Mouse (Mus musculus): ENCODE measurements around the gene Ncs1. TPM values are rescaled to one million over a fixed set of nuclear protein-coding genes. Genes with fewer than 3 reads are reported as not detected.

Gene Ncs1
- total and polyA plus RNA-seq, 2 experiments from 2014 or later = 181 to 202 TPM

GRCm38 (mm10) chr2:31263039-31263461 is 17.4 kb downstream of the Ncs1 start:
- 64% methylated on average over 8 of the region's 8 CpGs for WGBS
- no peak overlapping the region for H3K9ac ChIP-seq (replicated peaks; ENCODE audit: low read length, poor library complexity, severe bottlenecking)
- no peak overlapping the region for H3K4me3 ChIP-seq (ENCODE audit: low read depth, low read length)
- peak; percentile 90 for DNase-seq (ENCODE audit: low spot score)
- H3K27me3 ChIP-seq (ENCODE audit: insufficient read depth, low read length) = no peaks in the 10 kb centered on the region
- no peak overlapping the region for H3K27ac ChIP-seq (ENCODE audit: low read depth, low read length)
- H3K4me2 ChIP-seq (ENCODE audit: low read depth, low read length, poor library complexity, severe bottlenecking) = no peak overlapping the region
- peaks cover 30% of the 10 kb centered on the region; the same call in 1 of the 2 replicates for H3K4me1 ChIP-seq (ENCODE audit: insufficient read depth, low read length)
- no peaks in the 10 kb centered on the region for H3K9me3 ChIP-seq (ENCODE audit: low read length)
- TF ChIP-seq CTCF (IDR thresholded peaks at IDR 0.05) = no peak
- peak; percentile 64 for ATAC-seq (ENCODE audit: low FRiP score)
- H3K36me3 ChIP-seq (ENCODE audit: insufficient read depth, low read length) = no peaks in the 10 kb centered on the region

GRCm38 (mm10) chr2:31263746-31264378 is 18.2 kb downstream of the Ncs1 start:
- ATAC-seq (ENCODE audit: low FRiP score) (peak; percentile 28), DNase-seq (ENCODE audit: low spot score) (peak; percentile 95)
- Histone ChIP-seq H3K4me1 (ENCODE audit: insufficient read depth, low read length) (peaks cover 25% of the 10 kb centered on the region; the same call in 1 of the 2 replicates), H3K9ac (replicated peaks; ENCODE audit: low read length, poor library complexity, severe bottlenecking) (no peak overlapping the region), H3K36me3 (ENCODE audit: insufficient read depth, low read length) (no peaks in the 10 kb centered on the region), H3K27me3 (ENCODE audit: insufficient read depth, low read length) (no peaks in the 10 kb centered on the region), H3K4me2 (ENCODE audit: low read depth, low read length, poor library complexity, severe bottlenecking) (no peak overlapping the region), H3K9me3 (ENCODE audit: low read length) (no peaks in the 10 kb centered on the region), H3K27ac (ENCODE audit: low read depth, low read length) (peak overlapping the region; percentile 55), H3K4me3 (ENCODE audit: low read depth, low read length) (no peak overlapping the region)
- WGBS = 36% methylated on average over 10 of the region's 10 CpGs
- TF ChIP-seq CTCF (IDR thresholded peaks at IDR 0.05) = no peak

- ATAC-seq (ENCODE audit: low FRiP score) (no peak), DNase-seq (ENCODE audit: low spot score) (peak; percentile 48)
- H3K9me3 ChIP-seq (ENCODE audit: low read length) = no peaks in the 10 kb centered on the region
- H3K27ac ChIP-seq (ENCODE audit: low read depth, low read length) = no peak overlapping the region
- no peak overlapping the region for H3K9ac ChIP-seq (replicated peaks; ENCODE audit: low read length, poor library complexity, severe bottlenecking)
- H3K27me3 ChIP-seq (ENCODE audit: insufficient read depth, low read length) = no peaks in the 10 kb centered on the region
- TF ChIP-seq CTCF (IDR thresholded peaks at IDR 0.05) = no peak
- H3K4me1 ChIP-seq (ENCODE audit: insufficient read depth, low read length) = peaks cover 15% of the 10 kb centered on the region; the same call in 1 of the 2 replicates
- no peaks in the 10 kb centered on the region for H3K36me3 ChIP-seq (ENCODE audit: insufficient read depth, low read length)
- no peak overlapping the region for H3K4me2 ChIP-seq (ENCODE audit: low read depth, low read length, poor library complexity, severe bottlenecking)
- 16% methylated on average over 6 of the region's 6 CpGs for WGBS
- no peak overlapping the region for H3K4me3 ChIP-seq (ENCODE audit: low read depth, low read length)
Observed at GRCm38 (mm10) chr2:31267447-31267846, 21.8 kb downstream of the Ncs1 start.

GRCm38 (mm10) chr2:31268631-31269030 is 23.0 kb downstream of the Ncs1 start:
- H3K4me1 ChIP-seq (ENCODE audit: insufficient read depth, low read length) = peaks cover 12% of the 10 kb centered on the region; the same call in 1 of the 2 replicates
- H3K27ac ChIP-seq (ENCODE audit: low read depth, low read length) = no peak overlapping the region
- TF ChIP-seq CTCF (IDR thresholded peaks at IDR 0.05) = no peak
- H3K4me2 ChIP-seq (ENCODE audit: low read depth, low read length, poor library complexity, severe bottlenecking) = no peak overlapping the region
- no peaks in the 10 kb centered on the region for H3K27me3 ChIP-seq (ENCODE audit: insufficient read depth, low read length)
- no peaks in the 10 kb centered on the region for H3K36me3 ChIP-seq (ENCODE audit: insufficient read depth, low read length)
- H3K9me3 ChIP-seq (ENCODE audit: low read length) = no peaks in the 10 kb centered on the region
- H3K9ac ChIP-seq (replicated peaks; ENCODE audit: low read length, poor library complexity, severe bottlenecking) = no peak overlapping the region
- no peak for ATAC-seq (ENCODE audit: low FRiP score)
- DNase-seq (ENCODE audit: low spot score) = no peak
- H3K4me3 ChIP-seq (ENCODE audit: low read depth, low read length) = no peak overlapping the region
- 31% methylated on average over 5 of the region's 5 CpGs for WGBS

- no peak for ATAC-seq (ENCODE audit: low FRiP score)
- no peaks in the 10 kb centered on the region for H3K27me3 ChIP-seq (ENCODE audit: insufficient read depth, low read length)
- H3K27ac ChIP-seq (ENCODE audit: low read depth, low read length) = no peak overlapping the region
- H3K4me1 ChIP-seq (ENCODE audit: insufficient read depth, low read length) = peaks cover 7% of the 10 kb centered on the region; the same call in 1 of the 2 replicates
- H3K9me3 ChIP-seq (ENCODE audit: low read length) = no peaks in the 10 kb centered on the region
- no peak overlapping the region for H3K4me3 ChIP-seq (ENCODE audit: low read depth, low read length)
- WGBS = 93% methylated on average over 6 of the region's 6 CpGs
- DNase-seq (ENCODE audit: low spot score) = no peak
- no peak for TF ChIP-seq CTCF (IDR thresholded peaks at IDR 0.05)
- no peaks in the 10 kb centered on the region for H3K36me3 ChIP-seq (ENCODE audit: insufficient read depth, low read length)
- no peak overlapping the region for H3K9ac ChIP-seq (replicated peaks; ENCODE audit: low read length, poor library complexity, severe bottlenecking)
- H3K4me2 ChIP-seq (ENCODE audit: low read depth, low read length, poor library complexity, severe bottlenecking) = no peak overlapping the region
Observed at GRCm38 (mm10) chr2:31269188-31269587, 23.6 kb downstream of the Ncs1 start.

GRCm38 (mm10) chr2:31269847-31270246 is 24.2 kb downstream of the Ncs1 start:
- Histone ChIP-seq H3K36me3 (ENCODE audit: insufficient read depth, low read length) (no peaks in the 10 kb centered on the region), H3K27ac (ENCODE audit: low read depth, low read length) (no peak overlapping the region), H3K9me3 (ENCODE audit: low read length) (no peaks in the 10 kb centered on the region), H3K27me3 (ENCODE audit: insufficient read depth, low read length) (no peaks in the 10 kb centered on the region), H3K9ac (replicated peaks; ENCODE audit: low read length, poor library complexity, severe bottlenecking) (no peak overlapping the region), H3K4me1 (ENCODE audit: insufficient read depth, low read length) (peaks cover 5% of the 10 kb centered on the region; the same call in 1 of the 2 replicates), H3K4me3 (ENCODE audit: low read depth, low read length) (no peak overlapping the region), H3K4me2 (ENCODE audit: low read depth, low read length, poor library complexity, severe bottlenecking) (no peak overlapping the region)
- no peak for TF ChIP-seq CTCF (IDR thresholded peaks at IDR 0.05)
- ATAC-seq (ENCODE audit: low FRiP score) (no peak), DNase-seq (ENCODE audit: low spot score) (no peak)
- 97% methylated on average over 10 of the region's 10 CpGs for WGBS

All from midbrain, postnatal 0 days (tissue).